Mouse (Mus musculus): ENCODE measurements around the gene Oaz1. TPM values are rescaled to one million over a fixed set of nuclear protein-coding genes. Genes with fewer than 3 reads are reported as not detected.

Oaz1 gene
- polyA plus RNA-seq, 1 experiment from 2014 or later: 1,351 TPM

GRCm38 (mm10) chr10:80841685-80842084, 15.2 kb downstream of the Oaz1 start:
- no peak overlapping the region for H3K9ac ChIP-seq (replicated peaks; ENCODE audit: low read depth, low read length)
- no peaks in the 10 kb centered on the region for H3K36me3 ChIP-seq (ENCODE audit: control insufficient read depth, insufficient read depth)
- H3K27ac ChIP-seq (ENCODE audit: low read length): no peak overlapping the region
- H3K4me3 ChIP-seq (replicated peaks; ENCODE audit: low read length): no peak overlapping the region
- ATAC-seq: no peak
- no peaks in the 10 kb centered on the region for H3K9me3 ChIP-seq (ENCODE audit: control insufficient read depth, low read length)
- peaks cover 16% of the 10 kb centered on the region for H3K4me1 ChIP-seq (replicated peaks; ENCODE audit: control insufficient read depth, insufficient read depth, low read length)
- 57% methylated on average over 2 of the region's 2 CpGs for WGBS
- H3K27me3 ChIP-seq (replicated peaks; ENCODE audit: control insufficient read depth, insufficient read depth, low read length): peaks cover 26% of the 10 kb centered on the region
- no peak overlapping the region for H3K4me2 ChIP-seq (ENCODE audit: low read length)

GRCm38 (mm10) chr10:80842334-80842733, 15.9 kb downstream of the Oaz1 start:
- no peak for ATAC-seq
- H3K4me1 ChIP-seq (replicated peaks; ENCODE audit: control insufficient read depth, insufficient read depth, low read length): peaks cover 16% of the 10 kb centered on the region
- no peak overlapping the region for H3K4me2 ChIP-seq (ENCODE audit: low read length)
- no peak overlapping the region for H3K9ac ChIP-seq (replicated peaks; ENCODE audit: low read depth, low read length)
- H3K27ac ChIP-seq (ENCODE audit: low read length): no peak overlapping the region
- 83% methylated on average over 15 of the region's 15 CpGs for WGBS
- no peak overlapping the region for H3K4me3 ChIP-seq (replicated peaks; ENCODE audit: low read length)
- H3K27me3 ChIP-seq (replicated peaks; ENCODE audit: control insufficient read depth, insufficient read depth, low read length): peaks cover 26% of the 10 kb centered on the region
- H3K36me3 ChIP-seq (ENCODE audit: control insufficient read depth, insufficient read depth): no peaks in the 10 kb centered on the region
- no peaks in the 10 kb centered on the region for H3K9me3 ChIP-seq (ENCODE audit: control insufficient read depth, low read length)

GRCm38 (mm10) chr10:80843087-80843930, 16.9 kb downstream of the Oaz1 start:
- Histone ChIP-seq H3K9ac (replicated peaks; ENCODE audit: low read depth, low read length) (peak overlapping the region; percentile 71), H3K27ac (ENCODE audit: low read length) (no peak overlapping the region), H3K27me3 (replicated peaks; ENCODE audit: control insufficient read depth, insufficient read depth, low read length) (peaks cover 26% of the 10 kb centered on the region), H3K4me1 (replicated peaks; ENCODE audit: control insufficient read depth, insufficient read depth, low read length) (peaks cover 16% of the 10 kb centered on the region), H3K36me3 (ENCODE audit: control insufficient read depth, insufficient read depth) (no peaks in the 10 kb centered on the region), H3K4me3 (replicated peaks; ENCODE audit: low read length) (peak overlapping the region; percentile 59), H3K9me3 (ENCODE audit: control insufficient read depth, low read length) (no peaks in the 10 kb centered on the region), H3K4me2 (ENCODE audit: low read length) (peak overlapping the region; percentile 79)
- 10% methylated on average over 29 of the region's 32 CpGs for WGBS
- ATAC-seq: peak; percentile 49

- H3K4me2 ChIP-seq (ENCODE audit: low read length): peak within 1 kb of the TSS; percentile 79
- peak within 1 kb of the TSS; percentile 71 for H3K9ac ChIP-seq (replicated peaks; ENCODE audit: low read depth, low read length)
- H3K27me3 ChIP-seq (replicated peaks; ENCODE audit: control insufficient read depth, insufficient read depth, low read length): peaks cover 26% of the 10 kb centered on the region
- no peak within 1 kb of the TSS for H3K27ac ChIP-seq (ENCODE audit: low read length)
- peak; percentile 51 for ATAC-seq
- peaks cover 16% of the 10 kb centered on the region for H3K4me1 ChIP-seq (replicated peaks; ENCODE audit: control insufficient read depth, insufficient read depth, low read length)
- WGBS: 3% methylated on average over 51 of the region's 51 CpGs
- H3K36me3 ChIP-seq (ENCODE audit: control insufficient read depth, insufficient read depth): no peaks in the 10 kb centered on the region
- H3K4me3 ChIP-seq (replicated peaks; ENCODE audit: low read length): peak within 1 kb of the TSS; percentile 59
- no peaks in the 10 kb centered on the region for H3K9me3 ChIP-seq (ENCODE audit: control insufficient read depth, low read length)
Measured at GRCm38 (mm10) chr10:80843931-80844547, 17.6 kb downstream of the Oaz1 start, which contains the start of gene Lingo3. TSS of gene Lingo3 (minus strand) at chr10:80844039.

- Histone ChIP-seq H3K4me2 (ENCODE audit: low read length) (no peak overlapping the region), H3K9me3 (ENCODE audit: control insufficient read depth, low read length) (no peaks in the 10 kb centered on the region), H3K4me3 (replicated peaks; ENCODE audit: low read length) (no peak overlapping the region), H3K27me3 (replicated peaks; ENCODE audit: control insufficient read depth, insufficient read depth, low read length) (peaks cover 26% of the 10 kb centered on the region), H3K36me3 (ENCODE audit: control insufficient read depth, insufficient read depth) (no peaks in the 10 kb centered on the region), H3K9ac (replicated peaks; ENCODE audit: low read depth, low read length) (no peak overlapping the region), H3K4me1 (replicated peaks; ENCODE audit: control insufficient read depth, insufficient read depth, low read length) (peaks cover 16% of the 10 kb centered on the region), H3K27ac (ENCODE audit: low read length) (no peak overlapping the region)
- ATAC-seq: no peak
- WGBS: 54% methylated on average over 8 of the region's 8 CpGs
Measured at GRCm38 (mm10) chr10:80845055-80845693, 18.7 kb downstream of the Oaz1 start.

- H3K4me3 ChIP-seq (replicated peaks; ENCODE audit: low read length): no peak overlapping the region
- no peak overlapping the region for H3K9ac ChIP-seq (replicated peaks; ENCODE audit: low read depth, low read length)
- no peaks in the 10 kb centered on the region for H3K36me3 ChIP-seq (ENCODE audit: control insufficient read depth, insufficient read depth)
- H3K27ac ChIP-seq (ENCODE audit: low read length): no peak overlapping the region
- no peak for ATAC-seq
- H3K4me1 ChIP-seq (replicated peaks; ENCODE audit: control insufficient read depth, insufficient read depth, low read length): peaks cover 16% of the 10 kb centered on the region
- peaks cover 26% of the 10 kb centered on the region for H3K27me3 ChIP-seq (replicated peaks; ENCODE audit: control insufficient read depth, insufficient read depth, low read length)
- no peak overlapping the region for H3K4me2 ChIP-seq (ENCODE audit: low read length)
- H3K9me3 ChIP-seq (ENCODE audit: control insufficient read depth, low read length): no peaks in the 10 kb centered on the region
- 81% methylated on average over 12 of the region's 12 CpGs for WGBS
Measured at GRCm38 (mm10) chr10:80845732-80846131, 19.3 kb downstream of the Oaz1 start.

- Histone ChIP-seq H3K27me3 (replicated peaks; ENCODE audit: control insufficient read depth, insufficient read depth, low read length) (peaks cover 18% of the 10 kb centered on the region), H3K4me2 (ENCODE audit: low read length) (no peak overlapping the region), H3K9ac (replicated peaks; ENCODE audit: low read depth, low read length) (no peak overlapping the region), H3K9me3 (ENCODE audit: control insufficient read depth, low read length) (no peaks in the 10 kb centered on the region), H3K4me1 (replicated peaks; ENCODE audit: control insufficient read depth, insufficient read depth, low read length) (peaks cover 11% of the 10 kb centered on the region), H3K36me3 (ENCODE audit: control insufficient read depth, insufficient read depth) (peaks cover 16% of the 10 kb centered on the region), H3K27ac (ENCODE audit: low read length) (no peak overlapping the region), H3K4me3 (replicated peaks; ENCODE audit: low read length) (no peak overlapping the region)
- 12% methylated on average over 10 of the region's 10 CpGs for WGBS
- no peak for ATAC-seq
Measured at GRCm38 (mm10) chr10:80848571-80848970, 22.1 kb downstream of the Oaz1 start.

GRCm38 (mm10) chr10:80854913-80855748, 28.7 kb downstream of the Oaz1 start, which contains the start of the genes Lsm7 and Sppl2b:
TSS of gene Lsm7 (minus strand) at chr10:80855209.
TSS of gene Sppl2b (plus strand) at chr10:80855275.
- peak within 1 kb of the TSS; percentile 69 for H3K4me3 ChIP-seq (replicated peaks; ENCODE audit: low read length)
- H3K4me2 ChIP-seq (ENCODE audit: low read length): peak within 1 kb of the TSS; percentile 99
- peaks cover 30% of the 10 kb centered on the region for H3K4me1 ChIP-seq (replicated peaks; ENCODE audit: control insufficient read depth, insufficient read depth, low read length)
- no peaks in the 10 kb centered on the region for H3K27me3 ChIP-seq (replicated peaks; ENCODE audit: control insufficient read depth, insufficient read depth, low read length)
- WGBS: under 1% methylated on average over 81 of the region's 81 CpGs
- peaks cover 16% of the 10 kb centered on the region for H3K36me3 ChIP-seq (ENCODE audit: control insufficient read depth, insufficient read depth)
- peak within 1 kb of the TSS; percentile 78 for H3K27ac ChIP-seq (ENCODE audit: low read length)
- peak; percentile 88 for ATAC-seq
- H3K9ac ChIP-seq (replicated peaks; ENCODE audit: low read depth, low read length): peak within 1 kb of the TSS; percentile 84
- H3K9me3 ChIP-seq (ENCODE audit: control insufficient read depth, low read length): no peaks in the 10 kb centered on the region
